Mouse (Mus musculus) cortical plate, adult 2 months (tissue): Measurements from ENCODE around the gene Dmkn. TPM values are rescaled to one million over a fixed set of nuclear protein-coding genes. Genes with fewer than 3 reads are reported as not detected.
"Not testable (repeated sequence)": the region's sequence is repeated elsewhere in the genome, so short reads cannot be mapped to it uniquely, and the experiment has no call there.

ENCODE experiments used
- H3K27ac ChIP-seq: fragments of 200-500 bp; 2 replicates; pipeline ENCODE4 v1.5.1; 2012; ENCODE audit warnings: low read length, control low read depth, inconsistent platforms; ENCODE audit not compliant: insufficient read depth
- H3K4me1 ChIP-seq: fragments of 200-500 bp; 2 replicates; pipeline ENCODE4 v1.6.1; 2011; ENCODE audit warnings: low read length; ENCODE audit not compliant: control insufficient read depth, insufficient read depth
- H3K4me3 ChIP-seq: fragments of 200-500 bp; 2 replicates; pipeline ENCODE4 v1.5.1; 2011; ENCODE audit warnings: mild to moderate bottlenecking, low read length, control low read depth; ENCODE audit not compliant: insufficient read depth
- CTCF ChIP-seq: fragments of 200-500 bp; IDR thresholded peaks from 2 replicates; pipeline ENCODE4 v1.5.1; 2011; ENCODE audit warnings: mild to moderate bottlenecking, control low read depth, low read length; ENCODE audit not compliant: insufficient read depth; ENCODE audit errors: extremely low read depth
- POLR2A ChIP-seq: fragments of 200-500 bp; IDR thresholded peaks from 2 replicates; pipeline ENCODE4 v1.6.1; 2011; ENCODE audit warnings: mild to moderate bottlenecking, low read length, control low read depth; ENCODE audit not compliant: insufficient read depth; ENCODE audit errors: extremely low read depth
- polyA plus RNA-seq: library from polyadenylated mRNA; depleted of rRNA; stranded (reverse); fragments of >200 nt; gene quantifications from 2 replicates; pipeline ENCODE4 v1.2.3, GENCODE M21; 2012

Gene Dmkn
- polyA plus RNA-seq, 1 experiment = 9.6 TPM

DNA sequence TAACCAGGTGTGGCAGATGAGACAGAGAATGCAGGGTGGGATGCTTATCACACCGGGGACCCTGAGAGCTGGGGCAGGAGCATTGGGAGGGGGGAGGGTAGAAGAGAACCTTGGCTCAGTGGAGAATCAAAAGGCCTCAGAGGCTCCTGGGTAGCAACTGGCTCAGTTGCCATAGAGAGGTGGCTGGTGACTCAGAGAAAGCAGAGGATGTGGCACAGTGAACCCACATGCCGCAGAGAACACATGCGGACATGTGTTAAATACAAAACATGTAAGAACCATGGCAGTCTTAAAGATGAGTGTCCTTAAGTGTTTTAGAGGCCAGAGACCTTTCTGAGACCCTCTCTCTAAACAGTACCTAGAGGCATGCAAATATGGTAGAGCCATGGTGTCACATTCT lies 27.3 kb upstream of the Dmkn start:
- Histone ChIP-seq H3K4me1 (0 out of 2 replicates have a peak, but pooled peaks cover 3% of the 10 kb centered on the region), H3K4me3 (no peak overlapping the region), H3K27ac (no peak overlapping the region)
- TF ChIP-seq CTCF (no peak), POLR2A (no peak)

DNA sequence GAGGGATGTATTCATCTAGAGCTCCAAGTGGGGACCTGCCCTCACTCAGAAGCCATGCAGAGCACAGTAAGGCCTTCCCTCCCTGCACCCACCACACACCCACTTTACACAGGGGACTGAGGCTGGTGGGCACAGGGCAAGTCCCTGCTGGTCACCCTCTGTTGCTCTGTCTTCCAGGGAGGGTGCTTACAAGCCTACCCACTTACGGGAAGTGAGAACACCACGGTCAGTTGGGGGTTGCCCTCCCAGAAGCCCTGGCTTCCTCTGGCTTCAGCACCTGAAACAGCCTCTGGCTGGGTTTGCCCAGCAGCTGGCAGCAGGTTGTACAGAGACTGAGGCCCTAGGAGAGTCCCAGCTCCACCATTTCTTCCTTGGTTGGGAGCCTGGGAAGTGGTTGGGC lies 21.0 kb upstream of the Dmkn start:
- not testable (repeated sequence) for H3K4me1 ChIP-seq, H3K27ac ChIP-seq

GRCm38 (mm10) chr7:30743617-30744016 lies 19.9 kb upstream of the Dmkn start, which contains the start of gene Gapdhs:
TSS of gene Gapdhs (minus strand) at chr7:30743681.
- H3K4me3 ChIP-seq, H3K4me1 ChIP-seq, H3K27ac ChIP-seq: not testable (repeated sequence)

More for the DNA sequence above, 21.0 kb upstream of the Dmkn start:
- H3K4me3 ChIP-seq = not testable (repeated sequence)

GRCm38 (mm10) chr7:30744022-30744598 lies 19.4 kb upstream of the Dmkn start:
- TF ChIP-seq CTCF (no peak), POLR2A (no peak)
- no peak overlapping the region for H3K27ac ChIP-seq
- no peak overlapping the region for H3K4me3 ChIP-seq
- no peaks in the 10 kb centered on the region for H3K4me1 ChIP-seq

DNA sequence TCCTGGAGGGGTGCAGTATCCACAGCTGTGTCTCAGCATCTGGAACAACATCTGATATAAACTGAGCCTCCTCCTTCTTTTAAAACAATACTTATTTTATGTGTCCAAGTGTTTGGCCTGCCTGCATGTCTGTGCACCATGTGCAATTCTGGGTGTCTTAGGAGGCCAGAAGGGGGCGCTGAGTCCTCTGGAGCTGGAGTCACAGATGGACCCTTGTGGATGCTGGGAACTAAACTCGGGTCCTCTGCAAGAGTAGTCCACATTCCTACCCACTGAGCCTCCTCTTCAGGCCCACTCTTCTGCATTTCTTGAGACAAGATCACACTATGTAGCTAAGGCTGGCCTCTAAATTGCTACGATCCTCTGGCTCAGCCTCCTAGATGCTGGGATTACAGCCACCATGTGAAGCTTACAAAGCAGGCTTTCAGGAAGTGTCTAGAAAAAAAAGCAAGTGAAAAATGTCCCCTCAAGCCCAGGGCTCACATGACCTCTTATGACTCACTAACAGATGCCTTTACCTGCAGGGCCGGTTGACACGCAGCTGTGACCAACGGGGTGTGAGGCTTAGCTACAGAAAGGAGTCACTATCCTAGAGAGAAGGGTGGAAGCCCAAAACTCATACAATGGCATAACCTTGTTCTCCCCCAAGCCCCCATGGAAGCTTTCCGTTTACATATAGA lies 15.9 kb upstream of the Dmkn start:
- no peak overlapping the region for H3K27ac ChIP-seq
- TF ChIP-seq POLR2A = no peak
- no peaks in the 10 kb centered on the region for H3K4me1 ChIP-seq
- no peak overlapping the region for H3K4me3 ChIP-seq

DNA sequence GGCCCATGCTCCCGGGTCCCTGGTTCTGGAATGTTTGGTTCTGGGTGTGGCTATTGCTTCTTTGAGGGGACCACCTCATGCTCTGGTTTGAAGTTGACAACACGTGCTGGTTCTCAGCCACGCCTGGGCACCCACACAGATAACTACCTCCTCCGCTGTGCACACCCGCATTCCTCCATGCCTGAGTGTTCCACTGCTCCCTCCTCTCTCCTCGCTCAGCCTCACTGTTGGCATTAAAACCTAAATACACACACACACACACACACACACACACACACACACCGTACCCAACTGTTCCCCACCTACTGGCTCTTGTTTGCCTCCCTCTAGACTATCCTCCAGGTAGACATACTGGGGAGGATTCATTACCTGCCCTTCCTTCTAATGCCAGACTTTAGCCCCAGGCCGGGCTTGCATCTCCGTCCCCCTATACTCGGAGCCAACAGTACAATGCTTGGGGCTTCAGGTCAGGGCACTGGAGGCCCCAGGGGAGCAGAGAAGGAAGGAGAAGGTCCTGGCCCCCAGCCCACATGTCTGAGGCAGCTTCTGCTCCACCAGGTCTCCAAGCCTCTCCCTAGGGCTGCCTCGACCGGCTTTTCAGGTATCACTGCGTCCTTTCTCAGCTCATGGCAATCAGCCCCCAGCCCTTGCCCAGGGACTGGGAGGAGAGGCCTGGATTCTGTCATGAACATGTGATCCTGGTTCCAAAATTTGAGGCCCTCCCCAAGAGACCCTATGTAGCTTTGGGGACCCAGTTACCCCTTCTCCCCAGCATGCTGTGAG lies 13.5 kb upstream of the Dmkn start:
- no peak overlapping the region for H3K27ac ChIP-seq
- no peak for TF ChIP-seq CTCF
- TF ChIP-seq POLR2A = no peak
- H3K4me1 ChIP-seq = no peaks in the 10 kb centered on the region

GRCm38 (mm10) chr7:30751086-30751669 lies 12.4 kb upstream of the Dmkn start, which contains the start of gene Sbsn:
TSS of gene Sbsn (plus strand) at chr7:30751471.
- Histone ChIP-seq H3K4me3 (no peak within 1 kb of the TSS), H3K27ac (no peak within 1 kb of the TSS)
- TF ChIP-seq POLR2A (no peak), CTCF (no peak)

More for the DNA sequence above, 13.5 kb upstream of the Dmkn start:
- no peak overlapping the region for H3K4me3 ChIP-seq

GRCm38 (mm10) chr7:30757001-30757400 lies 6.6 kb upstream of the Dmkn start:
- no peak overlapping the region for H3K27ac ChIP-seq
- no peak overlapping the region for H3K4me3 ChIP-seq
- no peaks in the 10 kb centered on the region for H3K4me1 ChIP-seq
- TF ChIP-seq CTCF = no peak
- no peak for TF ChIP-seq POLR2A

More at GRCm38 (mm10) chr7:30751086-30751669, 12.4 kb upstream of the Dmkn start, which contains the start of gene Sbsn:
- H3K4me1 ChIP-seq = no peaks in the 10 kb centered on the region

DNA sequence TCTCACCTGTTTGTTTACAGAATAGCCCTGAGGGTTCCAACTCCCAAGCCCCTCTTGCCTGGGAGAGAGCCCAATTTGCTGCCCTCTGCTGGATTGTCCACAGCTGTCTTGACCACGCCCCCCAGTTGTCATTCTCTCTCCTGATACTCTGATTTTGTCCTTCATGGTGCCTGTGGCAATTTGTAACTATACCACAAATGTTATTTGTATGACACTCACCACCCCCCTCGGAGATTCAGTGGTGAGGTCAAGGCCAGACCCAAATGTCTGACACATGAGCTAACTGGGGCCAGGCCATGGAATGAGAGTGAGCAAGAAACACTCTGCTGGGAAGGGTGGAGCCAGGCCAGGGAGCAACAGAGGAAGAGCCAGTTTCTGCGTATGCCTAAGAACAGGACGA lies 4.7 kb upstream of the Dmkn start:
- H3K4me3 ChIP-seq = no peak overlapping the region
- 0 out of 2 replicates have a peak, but pooled peaks have one; percentile 8 for TF ChIP-seq CTCF
- TF ChIP-seq POLR2A = no peak
- H3K4me1 ChIP-seq = no peaks in the 10 kb centered on the region
- no peak overlapping the region for H3K27ac ChIP-seq
